Mouse (Mus musculus) central nervous system, embryonic 18 days (tissue): Measurements from ENCODE around the gene Fam229a. TPM values are rescaled to one million over a fixed set of nuclear protein-coding genes. Genes with fewer than 3 reads are reported as not detected.

Experiments
- polyA plus RNA-seq: library from polyadenylated mRNA; depleted of rRNA; stranded (reverse); fragments of >200 nt; gene quantifications from 2 replicates; pipeline ENCODE4 v1.2.3, GENCODE M21; 2012; rRNA removed

Fam229a gene
- 0.74 and 0.80 TPM in 2 replicates for polyA plus RNA-seq

GRCm38 (mm10) chr4:129490972-129491880 is at the start of gene Fam229a, which contains the start of gene Tssk3:
Gene Fam229a, plus strand, starts transcription at chr4:129491190.
Gene Tssk3, minus strand, starts transcription at chr4:129491022.

GRCm38 (mm10) chr4:129461183-129461960 is 29.6 kb upstream of the Fam229a start, which contains the start of gene Bsdc1:
Gene Bsdc1, plus strand, starts transcription at chr4:129461581.

GRCm38 (mm10) chr4:129513086-129513767 is 22.2 kb downstream of the Fam229a start, which contains the start of gene Marcksl1:
Gene Marcksl1, plus strand, starts transcription at chr4:129513581.

Other genes with a start within 250 kb of the Fam229a start
- 9.1 and 9.4 TPM in 2 replicates for gene C77080, start 229.8 kb upstream of the Fam229a start, polyA plus RNA-seq
- gene Sync, start 203.6 kb upstream of the Fam229a start, polyA plus RNA-seq: 0.74 and 1.4 TPM in 2 replicates
- 104 and 107 TPM in 2 replicates for gene Rbbp4, start 155.8 kb upstream of the Fam229a start, polyA plus RNA-seq
- gene Zbtb8os, start 155.5 kb upstream of the Fam229a start, polyA plus RNA-seq: 18.9 and 20.1 TPM in 2 replicates
- gene Zbtb8a, start 113.1 kb upstream of the Fam229a start, polyA plus RNA-seq: 19.4 and 19.8 TPM in 2 replicates
- 6.8 and 6.9 TPM in 2 replicates for gene Zbtb8b, start 50.3 kb upstream of the Fam229a start, polyA plus RNA-seq
- 16.2 and 21.8 TPM in 2 replicates for gene Bsdc1, start 29.6 kb upstream of the Fam229a start, polyA plus RNA-seq
- gene Tssk3, start 168 bp upstream of the Fam229a start, polyA plus RNA-seq: 0.41 and 0.62 TPM in 2 replicates
- 1,413 and 1,583 TPM in 2 replicates for gene Marcksl1, start 22.4 kb downstream of the Fam229a start, polyA plus RNA-seq
- 93.2 and 95.2 TPM in 2 replicates for gene Hdac1, start 51.5 kb downstream of the Fam229a start, polyA plus RNA-seq
- 14.9 and 16.0 TPM in 2 replicates for gene Lck, start 82.5 kb downstream of the Fam229a start, polyA plus RNA-seq
- gene Fam167b, start 87.4 kb downstream of the Fam229a start, polyA plus RNA-seq: 0.43 and 0.70 TPM in 2 replicates
- 287 and 302 TPM in 2 replicates for gene Eif3i, start 109.5 kb downstream of the Fam229a start, polyA plus RNA-seq
- 150 and 156 TPM in 2 replicates for gene Tmem234, start 109.5 kb downstream of the Fam229a start, polyA plus RNA-seq
- gene Dcdc2b, start 123.1 kb downstream of the Fam229a start, polyA plus RNA-seq: 4.7 and 5.5 TPM in 2 replicates
- 32.2 and 33.4 TPM in 2 replicates for gene Iqcc, start 127.9 kb downstream of the Fam229a start, polyA plus RNA-seq
- gene Ccdc28b, start 132.8 kb downstream of the Fam229a start, polyA plus RNA-seq: 157 and 167 TPM in 2 replicates
- 41.8 and 43.0 TPM in 2 replicates for gene Txlna, start 149.9 kb downstream of the Fam229a start, polyA plus RNA-seq
- 43.4 and 44.3 TPM in 2 replicates for gene Kpna6, start 181.6 kb downstream of the Fam229a start, polyA plus RNA-seq
- gene Tmem39b, start 205.6 kb downstream of the Fam229a start, polyA plus RNA-seq: 42.1 and 47.1 TPM in 2 replicates